Mouse (Mus musculus) liver, adult 2 months (tissue): ENCODE results near the gene Hdac4. TPM values are rescaled to one million over a fixed set of nuclear protein-coding genes. Genes with fewer than 3 reads are reported as not detected.

Source experiments
- DNase-seq: peaks from one replicate; pipeline ENCODE4 v3.0.0-alpha.2; 2011; ENCODE audit warnings: low read depth, low spot score; ENCODE audit errors: extremely low read depth
- H3K27ac ChIP-seq: fragments of 200-500 bp; replicated peaks from 2 replicates; pipeline ENCODE4 v1.5.1; 2012; ENCODE audit warnings: low read depth, mild to moderate bottlenecking, control low read depth, inconsistent platforms, low read length; ENCODE audit not compliant: insufficient read depth
- H3K27me3 ChIP-seq: fragments of 200-500 bp; 2 replicates; pipeline ENCODE4 v1.6.1; 2012; ENCODE audit warnings: mild to moderate bottlenecking, moderate library complexity, low read length, inconsistent platforms; ENCODE audit not compliant: control insufficient read depth, insufficient read depth
- H3K36me3 ChIP-seq: fragments of 200-500 bp; 2 replicates; pipeline ENCODE4 v1.6.1; 2012; ENCODE audit warnings: low read length, inconsistent platforms; ENCODE audit not compliant: control insufficient read depth, insufficient read depth
- H3K4me1 ChIP-seq: fragments of 200-500 bp; 2 replicates; pipeline ENCODE4 v1.6.1; 2011; ENCODE audit warnings: low read length; ENCODE audit not compliant: control insufficient read depth, insufficient read depth
- H3K4me3 ChIP-seq: fragments of 200-500 bp; 2 replicates; pipeline ENCODE4 v1.5.1; 2011; ENCODE audit warnings: low read depth, mild to moderate bottlenecking, control low read depth, low read length, moderate library complexity; ENCODE audit not compliant: insufficient read depth
- H3K79me2 ChIP-seq: fragments of 200-500 bp; 2 replicates; pipeline ENCODE4 v1.6.1; 2012; ENCODE audit warnings: inconsistent platforms, mild to moderate bottlenecking, low read length, moderate library complexity; ENCODE audit not compliant: control insufficient read depth, insufficient read depth
- H3K9ac ChIP-seq: fragments of 200-500 bp; 2 replicates; pipeline ENCODE4 v1.6.1; 2012; ENCODE audit warnings: low read depth, mild to moderate bottlenecking, control low read depth, inconsistent platforms, low read length
- CTCF ChIP-seq: fragments of 200-500 bp; IDR thresholded peaks from 2 replicates; pipeline ENCODE4 v1.5.1; 2011; ENCODE audit warnings: low read depth, low read length, control low read depth
- POLR2A ChIP-seq: fragments of 200-500 bp; IDR thresholded peaks from 2 replicates; pipeline ENCODE4 v1.6.1; 2011; ENCODE audit warnings: low read length, control low read depth; ENCODE audit not compliant: insufficient read depth; ENCODE audit errors: extremely low read depth
- WGBS: fragments of 180-500 bp; shearing (Covaris S2); methylation state at CpG from one replicate; pipeline ENCODE4 v1.1.7; 2018; 5-methylcytosine and 5-hydroxymethylcytosine counted together
- polyA plus RNA-seq: library from polyadenylated mRNA; depleted of rRNA; stranded (reverse); fragments of >200 nt; gene quantifications from 2 replicates; pipeline ENCODE4 v1.2.3, GENCODE M21; 2012
- total RNA-seq: library from RNA; depleted of rRNA; stranded (reverse); fragments of >200 nt; gene quantifications from 2 replicates; pipeline ENCODE4 v1.2.3, GENCODE M21; 2014

The Hdac4 gene
- total and polyA plus RNA-seq, 2 experiments, result 5.3 to 5.7 TPM

DNA sequence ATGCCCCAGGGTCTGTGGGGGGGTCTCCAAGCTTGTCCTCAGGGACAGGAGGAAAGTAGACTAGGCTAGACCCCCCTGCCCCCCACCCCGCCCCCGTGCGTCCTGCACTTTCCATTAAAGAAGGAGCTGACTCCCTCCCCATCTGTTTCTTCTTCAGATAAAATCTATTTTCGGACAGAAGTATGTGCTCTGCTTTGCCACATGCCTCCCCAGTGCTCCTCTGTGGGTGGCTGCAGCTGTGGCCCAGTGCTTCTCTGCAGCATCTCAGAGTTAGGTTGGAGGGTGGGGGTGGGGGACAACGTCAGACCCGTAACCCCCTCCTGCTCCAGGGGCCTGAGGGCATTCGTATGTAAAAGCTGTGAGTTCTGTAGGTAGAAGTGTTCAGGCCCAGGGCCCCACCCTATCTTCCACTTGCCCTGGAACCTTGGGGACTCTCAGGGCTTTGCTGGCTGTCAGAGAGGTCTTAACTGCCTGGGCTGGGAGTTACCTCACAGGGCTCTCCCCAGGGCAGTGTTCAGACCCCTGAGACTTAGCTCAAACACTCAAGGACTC lies 275.4 kb downstream of the Hdac4 start:
- Histone ChIP-seq H3K4me3 (no peak overlapping the region), H3K79me2 (no peaks in the 10 kb centered on the region), H3K9ac (no peak overlapping the region), H3K27me3 (no peaks in the 10 kb centered on the region), H3K27ac (no peak overlapping the region), H3K4me1 (peaks cover 5% of the 10 kb centered on the region), H3K36me3 (no peaks in the 10 kb centered on the region)
- TF ChIP-seq POLR2A (no peak), CTCF (no peak)
- WGBS, result 83% methylated on average over 7 of the region's 7 CpGs
- no peak for DNase-seq

DNA sequence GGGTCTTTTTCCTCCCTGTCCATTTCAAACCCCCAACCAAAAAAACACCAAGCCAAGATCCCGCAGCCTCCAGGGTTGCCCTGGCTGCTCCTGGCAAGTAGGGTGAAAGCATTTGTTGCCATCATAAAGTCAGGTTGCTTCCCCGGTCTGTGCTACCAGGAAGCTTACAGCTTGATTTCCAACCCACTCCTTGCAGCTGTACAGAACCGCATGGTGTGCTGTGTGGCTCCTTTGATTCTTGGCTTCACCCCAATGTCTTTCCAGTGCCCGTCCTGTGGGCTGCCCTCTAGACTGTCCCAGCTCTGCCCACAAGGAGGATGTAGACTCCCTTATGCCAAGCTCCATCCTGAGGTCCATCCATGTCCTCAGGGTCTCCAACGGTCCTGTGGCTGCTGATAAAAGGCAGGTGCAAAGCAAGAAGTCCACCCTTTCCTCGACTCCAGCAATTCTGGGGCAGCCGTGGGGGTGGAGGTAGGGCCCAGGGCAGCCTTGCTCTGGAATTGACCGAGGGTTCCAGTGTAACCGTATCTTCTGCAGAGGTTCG lies 277.2 kb downstream of the Hdac4 start:
- H3K4me3 ChIP-seq, result no peak overlapping the region
- H3K79me2 ChIP-seq, result no peaks in the 10 kb centered on the region
- no peak overlapping the region for H3K9ac ChIP-seq
- H3K27me3 ChIP-seq, result no peaks in the 10 kb centered on the region
- no peak for DNase-seq
- H3K4me1 ChIP-seq, result peaks cover 5% of the 10 kb centered on the region
- H3K27ac ChIP-seq, result no peak overlapping the region
- TF ChIP-seq POLR2A (no peak), CTCF (no peak)
- 84% methylated on average over 10 of the region's 10 CpGs for WGBS
- H3K36me3 ChIP-seq, result no peaks in the 10 kb centered on the region

DNA sequence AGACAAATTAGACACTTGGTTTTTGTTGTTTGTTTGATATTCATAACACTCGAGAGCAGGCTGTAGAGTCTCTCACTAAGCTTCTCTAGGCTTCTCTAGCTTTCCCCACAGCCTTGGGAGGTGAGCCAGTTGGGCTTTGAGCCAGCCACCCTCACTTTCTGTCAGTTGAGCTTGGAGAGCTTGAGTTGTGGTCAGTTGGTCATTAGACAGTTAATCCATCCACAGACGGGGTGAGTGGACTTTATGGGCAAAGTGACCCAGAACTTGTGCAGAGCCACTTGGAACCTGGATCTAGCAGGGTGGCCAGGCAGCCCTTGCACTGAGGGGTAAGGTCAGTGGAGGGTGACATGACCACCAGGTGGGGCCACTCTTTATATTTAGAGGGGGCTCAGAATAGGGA lies 277.9 kb downstream of the Hdac4 start:
- Histone ChIP-seq H3K27me3 (no peaks in the 10 kb centered on the region), H3K27ac (no peak overlapping the region), H3K36me3 (no peaks in the 10 kb centered on the region), H3K4me1 (peaks cover 5% of the 10 kb centered on the region), H3K9ac (no peak overlapping the region), H3K79me2 (no peaks in the 10 kb centered on the region), H3K4me3 (no peak overlapping the region)
- 43% methylated on average over 2 of the region's 2 CpGs for WGBS
- TF ChIP-seq CTCF (no peak), POLR2A (no peak)
- DNase-seq, result peak; percentile 17

DNA sequence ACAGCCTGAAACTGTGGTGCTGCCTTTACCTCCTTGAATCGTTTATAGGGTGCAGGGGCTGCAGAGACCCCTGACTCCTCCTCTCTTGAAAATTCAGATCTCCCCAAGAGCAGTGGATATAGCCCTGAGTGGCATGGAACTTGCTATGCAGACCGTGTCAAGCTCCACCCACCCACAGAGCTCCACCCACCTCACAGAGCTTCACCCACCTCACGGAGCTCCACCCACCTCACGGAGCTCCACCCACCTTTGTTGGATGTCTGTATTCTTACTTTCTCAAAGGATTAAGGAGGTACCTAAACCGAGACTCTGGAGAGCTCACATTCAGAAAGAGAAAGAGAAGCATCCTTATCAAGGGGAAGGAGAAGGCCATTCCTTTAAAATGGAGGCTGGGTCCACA lies 279.5 kb downstream of the Hdac4 start:
- TF ChIP-seq POLR2A (no peak), CTCF (no peak)
- no peaks in the 10 kb centered on the region for H3K79me2 ChIP-seq
- H3K27ac ChIP-seq, result no peak overlapping the region
- no peaks in the 10 kb centered on the region for H3K36me3 ChIP-seq
- no peak overlapping the region for H3K9ac ChIP-seq
- peaks cover 2% of the 10 kb centered on the region; the same call in 1 of the 2 replicates for H3K4me1 ChIP-seq
- no peaks in the 10 kb centered on the region for H3K27me3 ChIP-seq
- 78% methylated on average over 5 of the region's 5 CpGs for WGBS
- H3K4me3 ChIP-seq, result no peak overlapping the region
- no peak for DNase-seq

DNA sequence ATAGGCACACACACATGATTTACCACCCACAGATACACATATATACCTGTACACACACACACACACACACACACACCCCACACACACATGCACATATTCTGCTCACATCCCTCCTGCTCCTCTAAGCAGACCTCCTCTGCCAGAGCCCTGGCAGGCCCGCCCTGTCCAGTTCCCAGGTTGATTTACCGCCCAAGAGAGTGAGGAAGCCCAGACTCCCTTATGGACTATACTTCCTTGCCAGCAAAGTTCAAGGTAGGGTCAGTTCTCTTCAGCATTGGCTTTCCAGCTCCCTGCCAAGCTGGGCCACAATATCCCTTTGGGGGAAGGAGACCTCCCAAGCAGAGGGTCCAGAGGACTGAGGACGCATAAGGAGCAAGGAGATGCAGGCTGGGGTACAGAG lies 280.9 kb downstream of the Hdac4 start:
- Histone ChIP-seq H3K4me3 (no peak overlapping the region), H3K27ac (no peak overlapping the region), H3K79me2 (no peaks in the 10 kb centered on the region), H3K9ac (no peak overlapping the region), H3K4me1 (no peaks in the 10 kb centered on the region), H3K27me3 (no peaks in the 10 kb centered on the region), H3K36me3 (no peaks in the 10 kb centered on the region)
- no peak for DNase-seq
- 60% methylated on average over 3 of the region's 3 CpGs for WGBS
- TF ChIP-seq POLR2A, result no peak
- no peak for TF ChIP-seq CTCF

DNA sequence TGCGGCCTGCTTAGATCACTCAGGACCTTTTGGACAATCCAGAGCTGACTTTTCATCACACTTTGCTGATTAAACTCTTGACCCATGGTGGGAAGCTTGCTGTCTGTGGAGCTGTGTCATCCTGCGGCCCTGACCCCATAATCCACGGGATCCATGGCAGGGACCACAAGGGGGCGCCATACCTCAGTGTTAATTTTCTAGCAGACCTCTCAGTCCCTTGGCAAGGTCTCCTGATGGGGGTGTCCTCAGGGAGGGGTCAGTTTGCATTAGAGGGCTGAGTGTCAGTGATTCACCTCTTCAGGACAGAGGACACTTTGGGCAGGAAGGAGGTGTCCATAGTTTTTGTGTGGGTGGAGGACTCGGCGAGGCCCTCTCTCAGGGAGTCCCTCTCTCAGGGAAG lies 281.6 kb downstream of the Hdac4 start:
- Histone ChIP-seq H3K36me3 (no peaks in the 10 kb centered on the region), H3K9ac (no peak overlapping the region), H3K27me3 (no peaks in the 10 kb centered on the region), H3K79me2 (no peaks in the 10 kb centered on the region), H3K4me1 (no peaks in the 10 kb centered on the region), H3K4me3 (no peak overlapping the region), H3K27ac (no peak overlapping the region)
- peak; percentile 26 for DNase-seq
- WGBS, result 57% methylated on average over 6 of the region's 6 CpGs
- peak; percentile 81 for TF ChIP-seq CTCF
- TF ChIP-seq POLR2A, result no peak
